Mouse (Mus musculus) cerebellum, adult 2 months (tissue): ENCODE measurements around the gene Tcaf3. TPM values are rescaled to one million over a fixed set of nuclear protein-coding genes. Genes with fewer than 3 reads are reported as not detected.

Experiments used
- DNase-seq, 2 experiments: peaks; one replicate each; pipeline ENCODE4 v3.0.0; 2021
- H3K27ac ChIP-seq: fragments of 200-500 bp; 2 replicates; pipeline ENCODE4 v1.5.1; 2012; ENCODE audit warnings: low read length, control low read depth, inconsistent platforms; ENCODE audit not compliant: insufficient read depth
- H3K27me3 ChIP-seq: fragments of 200-500 bp; 2 replicates; pipeline ENCODE4 v1.6.1; 2012; ENCODE audit warnings: inconsistent platforms, mild to moderate bottlenecking, low read length, moderate library complexity; ENCODE audit not compliant: control insufficient read depth, insufficient read depth
- H3K4me1 ChIP-seq: fragments of 200-500 bp; 2 replicates; pipeline ENCODE4 v1.6.1; 2011; ENCODE audit warnings: low read length; ENCODE audit not compliant: control insufficient read depth, insufficient read depth
- H3K4me3 ChIP-seq: fragments of 200-500 bp; replicated peaks from 2 replicates; pipeline ENCODE3; 2011; ENCODE audit warnings: mild to moderate bottlenecking, low read depth, low read length, control low read depth; ENCODE audit not compliant: insufficient read depth
- CTCF ChIP-seq: fragments of 200-500 bp; IDR thresholded peaks from 2 replicates; pipeline ENCODE4 v1.5.1; 2011; ENCODE audit warnings: low read depth, mild to moderate bottlenecking, control low read depth, low read length, moderate library complexity, borderline replicate concordance; ENCODE audit not compliant: insufficient read depth
- POLR2A ChIP-seq: fragments of 200-500 bp; IDR thresholded peaks from 2 replicates; pipeline ENCODE4 v1.6.1; 2011; ENCODE audit warnings: low read length, control low read depth, borderline replicate concordance; ENCODE audit not compliant: insufficient read depth
- WGBS: fragments of 180-500 bp; shearing (Covaris S2); methylation state at CpG from one replicate; pipeline ENCODE4 v1.1.7; 2018; 5-methylcytosine and 5-hydroxymethylcytosine counted together
- polyA plus RNA-seq: library from polyadenylated mRNA; depleted of rRNA; stranded (reverse); fragments of >200 nt; gene quantifications from 2 replicates; pipeline ENCODE4 v1.2.3, GENCODE M21; 2012; rRNA removed

The Tcaf3 gene
- polyA plus RNA-seq, 1 experiment = not detected

DNA sequence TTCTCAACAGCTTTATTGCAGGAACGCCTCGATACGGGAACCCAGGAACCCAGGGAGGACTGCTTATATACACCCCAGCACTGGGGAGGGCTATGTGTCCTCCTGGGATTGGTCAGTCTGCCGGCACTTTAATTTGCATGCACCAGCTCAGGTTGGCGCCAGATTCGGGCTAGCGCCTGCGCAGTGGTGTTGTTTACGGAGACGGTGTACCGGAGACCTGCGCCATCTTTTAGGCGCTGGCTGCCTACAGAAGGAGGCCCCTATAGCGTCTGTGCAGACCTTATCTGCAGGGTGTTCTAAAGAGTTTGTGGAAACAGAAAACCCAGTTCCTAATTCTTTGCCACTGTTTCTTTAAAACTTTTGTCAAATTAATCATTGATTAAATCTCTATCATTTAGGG lies 38.9 kb downstream of the Tcaf3 start:
- H3K27ac ChIP-seq = no peak overlapping the region
- no peaks in the 10 kb centered on the region for H3K4me1 ChIP-seq
- DNase-seq = no peak
- H3K27me3 ChIP-seq = no peaks in the 10 kb centered on the region
- H3K4me3 ChIP-seq = no peak overlapping the region
- TF ChIP-seq CTCF (no peak), POLR2A (no peak)
- WGBS = 96% methylated on average over 14 of the region's 14 CpGs

- no peak within 1 kb of the TSS for H3K27ac ChIP-seq
- TF ChIP-seq CTCF (no peak), POLR2A (no peak)
- no peak within 1 kb of the TSS for H3K4me3 ChIP-seq
- no peaks in the 10 kb centered on the region for H3K27me3 ChIP-seq
- 53% methylated on average over 4 of the region's 4 CpGs for WGBS
- DNase-seq = no peak
- no peaks in the 10 kb centered on the region for H3K4me1 ChIP-seq
These were observed 50.0 kb downstream of the Tcaf3 start, which contains the start of gene Olfr455 for GRCm38 (mm10) chr6:42547461-42547860. Gene Olfr455, minus strand, starts transcription at chr6:42547587.

- no peak overlapping the region for H3K4me3 ChIP-seq
- no peak overlapping the region for H3K27ac ChIP-seq
- 86% methylated on average over 2 of the region's 2 CpGs for WGBS
- DNase-seq = no peak
- H3K27me3 ChIP-seq = no peaks in the 10 kb centered on the region
- H3K4me1 ChIP-seq = no peaks in the 10 kb centered on the region
- TF ChIP-seq CTCF (no peak), POLR2A (no peak)
These were observed 51.3 kb downstream of the Tcaf3 start for GRCm38 (mm10) chr6:42546180-42546579.

DNA sequence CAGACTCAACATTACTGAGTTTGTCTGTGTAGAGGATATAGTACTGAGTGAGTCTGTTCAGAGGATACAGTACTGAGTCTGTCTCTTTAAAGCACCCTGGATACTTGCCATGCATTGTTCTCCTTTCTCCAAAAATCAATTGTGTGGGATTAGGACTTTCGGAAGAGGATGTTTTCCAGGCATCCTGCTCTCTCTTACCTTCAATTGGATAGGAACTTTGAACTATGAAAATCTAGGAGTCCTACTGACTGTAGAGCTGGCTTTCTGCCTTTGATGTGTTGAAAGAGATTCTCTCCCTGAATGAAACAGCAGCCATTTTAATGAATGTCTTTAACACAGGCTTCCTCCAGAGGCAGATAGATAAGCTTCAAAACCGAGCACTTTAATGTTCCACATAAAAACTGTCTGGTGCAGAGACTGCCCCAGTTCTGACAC lies 52.0 kb downstream of the Tcaf3 start:
- no peak for DNase-seq
- no peak overlapping the region for H3K27ac ChIP-seq
- WGBS = 40% methylated on average over 2 of the region's 2 CpGs
- no peak overlapping the region for H3K4me3 ChIP-seq
- H3K27me3 ChIP-seq = no peaks in the 10 kb centered on the region
- H3K4me1 ChIP-seq = no peaks in the 10 kb centered on the region
- TF ChIP-seq CTCF (no peak), POLR2A (no peak)

DNA sequence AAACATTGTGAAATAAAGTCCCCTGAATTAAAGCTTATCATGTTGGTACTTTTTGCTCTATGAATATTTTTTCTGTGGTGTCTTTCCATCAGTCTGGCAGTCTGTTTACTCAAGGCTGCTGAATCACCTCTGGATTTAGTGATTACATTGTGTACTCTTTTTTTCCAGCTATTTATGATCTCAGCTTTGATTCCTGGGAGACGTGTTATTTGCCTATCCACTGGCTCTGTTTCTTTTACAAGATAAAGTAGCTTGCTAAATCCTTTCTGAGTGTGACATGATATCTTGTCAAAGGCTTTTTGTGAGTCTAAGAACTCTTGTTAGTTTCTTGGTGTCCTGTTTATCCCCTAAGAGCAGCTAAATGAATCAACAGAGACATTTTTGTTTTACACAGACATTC lies 52.6 kb downstream of the Tcaf3 start:
- H3K4me1 ChIP-seq = no peaks in the 10 kb centered on the region
- H3K4me3 ChIP-seq = no peak overlapping the region
- H3K27ac ChIP-seq = no peak overlapping the region
- no peak for DNase-seq
- WGBS = 73% methylated on average over 1 of the region's 1 CpGs
- TF ChIP-seq POLR2A (no peak), CTCF (no peak)
- H3K27me3 ChIP-seq = no peaks in the 10 kb centered on the region

DNA sequence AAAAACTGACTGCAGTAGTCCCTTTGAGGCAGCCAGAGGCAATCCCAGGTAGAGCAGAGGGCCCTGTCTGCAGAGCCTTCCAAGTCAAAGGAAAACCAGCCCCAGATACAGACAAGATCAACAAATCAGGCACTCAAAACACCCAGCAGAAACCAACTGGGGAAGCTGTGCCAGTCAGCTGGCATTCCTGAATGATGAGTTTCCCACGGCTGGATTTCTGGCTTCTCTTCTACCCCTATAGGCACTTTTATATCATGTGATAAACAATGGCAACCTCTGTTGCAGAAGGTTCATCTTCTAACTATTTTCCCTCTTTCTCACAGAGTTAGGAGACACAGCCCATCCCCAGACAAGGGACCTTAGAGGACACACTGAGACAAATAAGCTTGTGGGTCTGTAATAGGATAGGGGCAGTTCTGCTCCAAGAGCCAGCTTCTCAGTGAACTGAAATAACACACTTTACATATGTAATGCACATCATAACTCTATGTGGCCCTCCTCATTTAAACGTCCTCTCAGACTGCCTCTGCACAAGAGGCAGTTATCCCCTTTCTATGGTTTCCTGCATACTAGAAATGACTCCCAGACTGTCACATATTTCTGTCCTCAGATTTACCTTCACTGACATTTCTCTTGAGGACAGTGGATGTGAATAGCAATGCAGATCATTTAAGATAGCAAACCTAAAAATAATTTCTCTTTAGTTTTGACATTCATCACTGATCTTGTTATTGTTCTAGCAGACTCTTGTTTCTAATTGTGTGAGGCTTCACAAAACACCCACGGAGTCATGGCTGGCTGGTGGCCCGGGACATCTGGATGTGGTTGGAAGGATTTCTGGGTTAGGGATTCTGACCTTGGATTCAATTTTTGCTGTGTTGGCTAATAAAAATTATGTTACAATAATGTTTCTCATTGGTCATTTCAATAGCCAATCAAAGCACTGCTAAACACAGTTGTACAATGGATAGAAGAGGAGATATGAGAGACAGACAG lies 55.2 kb downstream of the Tcaf3 start:
- 45% methylated on average over 4 of the region's 4 CpGs for WGBS

DNA sequence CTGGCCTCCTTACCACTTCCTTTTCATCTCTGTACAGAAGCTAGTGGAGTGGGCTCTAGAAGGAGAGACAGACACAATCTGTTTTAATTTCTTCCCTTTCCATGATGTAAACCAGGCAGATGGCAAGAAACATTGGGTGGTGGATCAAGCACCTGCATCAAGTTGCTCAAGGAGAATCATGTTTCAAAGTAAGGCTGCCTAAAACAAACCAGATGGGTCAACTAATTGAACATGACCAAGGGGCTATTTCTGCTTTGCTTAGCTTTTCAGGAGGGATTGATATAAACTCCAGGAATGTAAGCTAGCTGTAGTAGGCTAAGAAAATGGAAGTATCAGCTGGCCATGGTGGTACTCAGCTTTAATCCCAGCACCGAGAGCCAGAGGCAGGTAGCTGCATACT lies 56.8 kb downstream of the Tcaf3 start:
- 97% methylated on average over 1 of the region's 1 CpGs for WGBS
- Histone ChIP-seq H3K27ac (no peak overlapping the region), H3K4me3 (no peak overlapping the region), H3K4me1 (no peaks in the 10 kb centered on the region), H3K27me3 (no peaks in the 10 kb centered on the region)
- no peak for DNase-seq
- no peak for TF ChIP-seq POLR2A
- TF ChIP-seq CTCF = no peak

More for the DNA sequence above, 55.2 kb downstream of the Tcaf3 start:
- H3K27me3 ChIP-seq = no peaks in the 10 kb centered on the region
- no peak for TF ChIP-seq CTCF
- TF ChIP-seq POLR2A = no peak
- no peak for DNase-seq
- no peak overlapping the region for H3K27ac ChIP-seq
- H3K4me3 ChIP-seq = no peak overlapping the region
- H3K4me1 ChIP-seq = no peaks in the 10 kb centered on the region

GRCm38 (mm10) chr6:42539711-42540110 lies 57.8 kb downstream of the Tcaf3 start:
- TF ChIP-seq CTCF = no peak
- TF ChIP-seq POLR2A = no peak
- DNase-seq = no peak
- 67% methylated on average over 1 of the region's 1 CpGs for WGBS

More at GRCm38 (mm10) chr6:42539711-42540110, 57.8 kb downstream of the Tcaf3 start:
- Histone ChIP-seq H3K27ac (no peak overlapping the region), H3K4me1 (no peaks in the 10 kb centered on the region), H3K4me3 (no peak overlapping the region), H3K27me3 (no peaks in the 10 kb centered on the region)

Other genes starting within 250 kb of the Tcaf3 start
- gene Zyx, start 248.1 kb downstream of the Tcaf3 start, polyA plus RNA-seq = 123 and 129 TPM in 2 replicates
- 0.43 and 0.46 TPM in 2 replicates for gene Epha1, start 224.4 kb downstream of the Tcaf3 start, polyA plus RNA-seq
- gene Tas2r143, start 197.5 kb downstream of the Tcaf3 start, polyA plus RNA-seq = 0.33 and 1.0 TPM in 2 replicates
- gene Tas2r135, start 192.3 kb downstream of the Tcaf3 start, polyA plus RNA-seq = 0.72 and 0.84 TPM in 2 replicates
- 0.19 and 0.20 TPM in 2 replicates for gene Tas2r126, start 163.2 kb downstream of the Tcaf3 start, polyA plus RNA-seq
- not detected in 2 replicates for gene Olfr458, start 132.5 kb downstream of the Tcaf3 start, polyA plus RNA-seq
- not detected in 2 replicates for gene Olfr457, start 121.4 kb downstream of the Tcaf3 start, polyA plus RNA-seq
- gene Olfr456, start 110.5 kb downstream of the Tcaf3 start, polyA plus RNA-seq = not detected in 2 replicates
- not detected in 2 replicates for gene Olfr455, start 50.1 kb downstream of the Tcaf3 start, polyA plus RNA-seq
- 0.55 and 0.87 TPM in 2 replicates for gene Tcaf2, start 47.6 kb upstream of the Tcaf3 start, polyA plus RNA-seq
- gene Tcaf1, start 112.4 kb upstream of the Tcaf3 start, polyA plus RNA-seq = 92.9 and 103 TPM in 2 replicates
- not detected in 2 replicates for gene Olfr453, start 141.7 kb upstream of the Tcaf3 start, polyA plus RNA-seq
- gene Olfr38, start 158.7 kb upstream of the Tcaf3 start, polyA plus RNA-seq = not detected in 2 replicates
- gene Olfr452, start 187.4 kb upstream of the Tcaf3 start, polyA plus RNA-seq = not detected in 2 replicates
- not detected in 2 replicates for gene Olfr450, start 214.2 kb upstream of the Tcaf3 start, polyA plus RNA-seq
- gene Olfr449, start 236.7 kb upstream of the Tcaf3 start, polyA plus RNA-seq = not detected in 2 replicates